Mouse (Mus musculus) liver, embryonic 11.5 days (tissue): ENCODE data around the gene Nr6a1. TPM values are rescaled to one million over a fixed set of nuclear protein-coding genes. Genes with fewer than 3 reads are reported as not detected.

Source experiments
- ATAC-seq: fragments of 200-750 bp; cut with Nextera tagmentation; replicated peaks from 2 replicates; pipeline ENCODE4 v1.8.0; 2017; ENCODE audit warnings: moderate number of reproducible peaks, mild to moderate bottlenecking, moderate TSS enrichment, moderate library complexity; ENCODE audit not compliant: low FRiP score
- DNase-seq: peaks from one replicate; pipeline ENCODE4 v3.0.0-alpha.2; 2017; ENCODE audit warnings: low spot score
- H3K27ac ChIP-seq: fragments of 300-500 bp; sonication (generic); 2 replicates; pipeline ENCODE4 v1.5.1; 2014; ENCODE audit warnings: mild to moderate bottlenecking, low read depth, low read length, control low read depth
- H3K27me3 ChIP-seq: fragments of 300-500 bp; sonication (generic); replicated peaks from 2 replicates; pipeline ENCODE4 v1.6.1; 2014; ENCODE audit warnings: low read length, mixed read lengths; ENCODE audit not compliant: control insufficient read depth, insufficient read depth
- H3K36me3 ChIP-seq: fragments of 300-500 bp; sonication (generic); 2 replicates; pipeline ENCODE4 v1.6.1; 2014; ENCODE audit warnings: mild to moderate bottlenecking, low read length, moderate library complexity, mixed read lengths; ENCODE audit not compliant: control insufficient read depth, insufficient read depth
- H3K4me1 ChIP-seq: fragments of 300-500 bp; sonication (generic); replicated peaks from 2 replicates; pipeline ENCODE4 v1.6.1; 2014; ENCODE audit warnings: low read length, mixed read lengths; ENCODE audit not compliant: control insufficient read depth, insufficient read depth
- H3K4me2 ChIP-seq: fragments of 300-500 bp; sonication (generic); 2 replicates; pipeline ENCODE4 v1.6.1; 2014; ENCODE audit warnings: mild to moderate bottlenecking, control low read depth, moderate library complexity
- H3K4me3 ChIP-seq: fragments of 300-500 bp; sonication (generic); 2 replicates; pipeline ENCODE4 v1.5.1; 2014; ENCODE audit warnings: low read depth, low read length, control low read depth
- H3K9ac ChIP-seq: fragments of 300-500 bp; sonication (generic); 2 replicates; pipeline ENCODE4 v1.6.1; 2014; ENCODE audit warnings: low read depth, low read length, control low read depth
- H3K9me3 ChIP-seq: fragments of 300-500 bp; sonication (generic); 2 replicates; pipeline ENCODE4 v1.6.1; 2016; ENCODE audit warnings: low read length, inconsistent platforms, mixed read lengths; ENCODE audit not compliant: control insufficient read depth
- WGBS: fragments of 180-500 bp; shearing (Covaris S2); extraction: QIAGEN DNeasy Blood & Tissue Kit; methylation state at CpG from one replicate; pipeline ENCODE4 v1.1.7; 2014; 5-methylcytosine and 5-hydroxymethylcytosine counted together
- polyA plus RNA-seq: library from polyadenylated mRNA; unstranded; fragments of >200 nt; fragmentation: Nextera tagmentation; extraction: Ambion mirVana; gene quantifications from 2 replicates; pipeline ENCODE4 v1.2.1, GENCODE M21; 2014

Nr6a1 gene
- polyA plus RNA-seq, 1 experiment from 2014 or later, result 5.1 TPM

DNA sequence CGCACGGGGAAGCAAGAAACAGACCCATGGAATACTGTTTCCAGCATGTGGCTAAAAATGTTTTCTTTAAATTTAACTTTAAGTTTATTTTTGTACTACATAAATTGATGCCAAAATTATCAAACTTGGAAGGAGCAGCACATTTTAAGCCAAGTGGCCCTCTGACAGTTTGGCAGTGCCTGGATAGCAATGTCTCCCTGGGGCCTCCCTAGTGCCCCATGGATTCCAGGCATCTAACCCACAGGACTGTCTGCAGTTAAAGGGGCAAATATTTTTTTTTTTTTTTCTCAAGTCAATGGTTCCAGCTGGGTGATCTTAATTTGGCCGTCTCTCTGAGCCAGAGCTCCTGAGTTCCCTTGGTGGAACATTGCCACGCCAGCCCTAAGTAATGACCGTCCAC lies 15.7 kb upstream of the Nr6a1 start:
- H3K27me3 ChIP-seq, result no peaks in the 10 kb centered on the region
- no peak overlapping the region for H3K27ac ChIP-seq
- no peak overlapping the region for H3K4me2 ChIP-seq
- no peak for ATAC-seq
- WGBS, result 84% methylated on average over 5 of the region's 5 CpGs
- no peaks in the 10 kb centered on the region for H3K9me3 ChIP-seq
- no peak overlapping the region for H3K9ac ChIP-seq
- H3K4me1 ChIP-seq, result no peaks in the 10 kb centered on the region
- H3K4me3 ChIP-seq, result no peak overlapping the region
- DNase-seq, result no peak
- H3K36me3 ChIP-seq, result no peaks in the 10 kb centered on the region

DNA sequence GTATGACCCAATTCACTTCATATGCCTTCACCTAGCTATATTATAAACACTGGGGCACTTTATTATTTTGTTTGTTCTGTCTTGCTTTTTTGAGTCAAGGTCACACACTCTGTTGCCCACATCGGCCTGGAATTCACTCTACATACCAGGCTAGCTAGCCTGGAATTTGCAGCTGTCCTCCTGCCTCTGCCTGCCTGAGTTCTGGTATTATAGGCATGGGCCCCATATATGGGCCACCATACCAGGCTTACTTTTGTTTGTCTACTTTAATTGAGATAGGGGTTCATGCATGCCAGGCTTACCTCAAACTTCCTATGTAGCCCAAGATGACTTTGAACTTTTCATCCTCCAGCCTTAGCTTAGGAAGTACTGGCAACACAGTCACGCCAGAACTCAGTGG lies 14.4 kb upstream of the Nr6a1 start:
- H3K4me3 ChIP-seq, result no peak overlapping the region
- H3K9ac ChIP-seq, result no peak overlapping the region
- no peak overlapping the region for H3K4me2 ChIP-seq
- ATAC-seq, result no peak
- no peaks in the 10 kb centered on the region for H3K27me3 ChIP-seq
- WGBS, result 77% methylated on average over 2 of the region's 2 CpGs
- H3K36me3 ChIP-seq, result no peaks in the 10 kb centered on the region
- no peaks in the 10 kb centered on the region for H3K4me1 ChIP-seq
- no peaks in the 10 kb centered on the region for H3K9me3 ChIP-seq
- no peak overlapping the region for H3K27ac ChIP-seq
- DNase-seq, result no peak

DNA sequence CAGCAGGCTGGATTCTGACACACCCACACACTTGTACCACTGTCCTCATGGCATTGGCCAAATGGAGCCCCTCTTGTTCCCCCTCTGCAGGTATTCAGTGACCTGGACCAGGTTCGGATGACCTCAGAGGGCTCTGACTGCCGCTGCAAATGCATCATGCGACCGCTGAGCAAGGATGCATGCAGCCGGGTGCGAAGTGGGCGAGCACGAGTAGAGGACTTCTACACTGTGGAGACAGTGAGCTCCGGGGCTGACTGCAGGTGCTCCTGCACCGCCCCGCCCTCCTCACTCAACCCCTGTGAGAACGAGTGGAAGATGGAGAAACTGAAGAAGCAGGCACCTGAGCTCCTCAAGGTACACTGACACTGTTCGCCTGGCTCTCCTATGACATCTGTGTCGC lies 13.9 kb upstream of the Nr6a1 start:
- Histone ChIP-seq H3K4me2 (no peak overlapping the region), H3K9ac (no peak overlapping the region), H3K9me3 (no peaks in the 10 kb centered on the region), H3K4me3 (no peak overlapping the region), H3K36me3 (no peaks in the 10 kb centered on the region), H3K4me1 (no peaks in the 10 kb centered on the region), H3K27ac (no peak overlapping the region), H3K27me3 (no peaks in the 10 kb centered on the region)
- 77% methylated on average over 14 of the region's 14 CpGs for WGBS
- ATAC-seq, result no peak
- DNase-seq, result no peak

DNA sequence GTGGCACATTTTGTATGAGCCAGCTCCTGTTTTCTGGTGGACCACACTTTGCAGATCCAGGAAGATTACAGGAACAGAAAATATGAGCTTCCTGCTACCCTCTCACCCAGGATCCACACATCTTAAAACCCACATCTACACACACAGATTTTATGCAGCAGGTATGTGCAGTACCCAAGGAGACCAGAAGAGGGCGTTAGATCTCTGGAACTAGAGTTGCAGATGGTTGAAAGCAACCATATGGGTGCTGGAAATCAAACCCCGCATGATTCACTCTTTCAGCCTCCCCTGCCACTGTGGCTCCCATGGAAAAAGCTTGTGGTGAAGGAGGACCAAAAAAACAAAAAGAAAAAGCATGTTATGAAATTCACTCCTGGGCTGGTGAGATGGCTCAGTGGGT lies 11.6 kb upstream of the Nr6a1 start:
- 61% methylated on average over 2 of the region's 2 CpGs for WGBS
- H3K4me3 ChIP-seq, result no peak overlapping the region
- no peak for ATAC-seq
- H3K27me3 ChIP-seq, result no peaks in the 10 kb centered on the region
- H3K9ac ChIP-seq, result no peak overlapping the region
- no peak overlapping the region for H3K4me2 ChIP-seq
- H3K27ac ChIP-seq, result no peak overlapping the region
- H3K4me1 ChIP-seq, result no peaks in the 10 kb centered on the region
- DNase-seq, result no peak
- H3K9me3 ChIP-seq, result no peaks in the 10 kb centered on the region
- H3K36me3 ChIP-seq, result no peaks in the 10 kb centered on the region

DNA sequence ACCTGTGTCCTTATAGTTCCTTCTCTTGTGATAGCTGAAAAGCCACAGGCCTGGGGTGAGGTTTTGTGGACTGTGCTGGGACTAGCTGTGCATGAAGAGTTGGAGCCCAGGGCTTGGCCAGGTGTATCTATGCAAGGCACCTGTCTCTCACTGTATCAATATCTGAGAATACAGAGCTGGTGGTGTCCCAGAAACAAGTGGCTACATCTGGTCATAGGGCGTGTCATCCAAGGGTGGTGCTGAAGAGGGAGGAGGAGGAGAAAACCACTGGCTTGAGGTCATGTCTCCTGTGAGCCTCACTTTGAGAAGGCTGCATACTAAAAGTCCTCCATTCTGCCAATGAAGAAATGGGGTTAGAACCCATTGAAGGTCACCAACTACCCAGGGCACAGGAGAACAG lies 10.5 kb upstream of the Nr6a1 start:
- Histone ChIP-seq H3K4me3 (no peak overlapping the region), H3K9ac (no peak overlapping the region), H3K27me3 (no peaks in the 10 kb centered on the region), H3K4me1 (no peaks in the 10 kb centered on the region), H3K27ac (no peak overlapping the region), H3K4me2 (no peak overlapping the region), H3K9me3 (no peaks in the 10 kb centered on the region), H3K36me3 (no peaks in the 10 kb centered on the region)
- DNase-seq (no peak), ATAC-seq (0 out of 2 replicates have a peak, but pooled peaks have one; percentile 20)
- WGBS, result 79% methylated on average over 1 of the region's 1 CpGs

DNA sequence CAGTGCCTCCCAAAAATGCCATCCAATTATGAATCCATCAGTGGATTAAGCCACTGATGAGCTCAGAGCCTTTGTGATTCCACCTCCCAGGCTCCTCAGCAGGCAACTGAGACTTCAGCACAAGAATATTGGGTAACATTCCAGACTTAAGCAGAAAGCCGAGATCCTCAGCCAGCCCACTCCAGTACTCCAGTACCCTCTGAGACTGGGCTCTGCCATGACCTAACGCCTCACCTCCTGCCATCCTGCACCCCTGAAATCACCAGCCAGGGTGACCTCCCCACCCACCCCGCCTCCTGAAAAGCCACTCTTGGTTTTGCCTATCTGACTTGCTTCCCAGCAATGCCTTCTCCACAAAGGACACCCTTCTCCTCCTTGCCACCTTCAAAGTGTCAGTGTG lies 9.9 kb upstream of the Nr6a1 start:
- no peaks in the 10 kb centered on the region for H3K9me3 ChIP-seq
- WGBS, result 79% methylated on average over 3 of the region's 3 CpGs
- H3K27me3 ChIP-seq, result no peaks in the 10 kb centered on the region
- H3K4me3 ChIP-seq, result no peak overlapping the region
- H3K4me2 ChIP-seq, result no peak overlapping the region
- no peak overlapping the region for H3K9ac ChIP-seq
- H3K27ac ChIP-seq, result no peak overlapping the region
- DNase-seq, result no peak
- no peaks in the 10 kb centered on the region for H3K4me1 ChIP-seq
- no peaks in the 10 kb centered on the region for H3K36me3 ChIP-seq
- no peak for ATAC-seq

DNA sequence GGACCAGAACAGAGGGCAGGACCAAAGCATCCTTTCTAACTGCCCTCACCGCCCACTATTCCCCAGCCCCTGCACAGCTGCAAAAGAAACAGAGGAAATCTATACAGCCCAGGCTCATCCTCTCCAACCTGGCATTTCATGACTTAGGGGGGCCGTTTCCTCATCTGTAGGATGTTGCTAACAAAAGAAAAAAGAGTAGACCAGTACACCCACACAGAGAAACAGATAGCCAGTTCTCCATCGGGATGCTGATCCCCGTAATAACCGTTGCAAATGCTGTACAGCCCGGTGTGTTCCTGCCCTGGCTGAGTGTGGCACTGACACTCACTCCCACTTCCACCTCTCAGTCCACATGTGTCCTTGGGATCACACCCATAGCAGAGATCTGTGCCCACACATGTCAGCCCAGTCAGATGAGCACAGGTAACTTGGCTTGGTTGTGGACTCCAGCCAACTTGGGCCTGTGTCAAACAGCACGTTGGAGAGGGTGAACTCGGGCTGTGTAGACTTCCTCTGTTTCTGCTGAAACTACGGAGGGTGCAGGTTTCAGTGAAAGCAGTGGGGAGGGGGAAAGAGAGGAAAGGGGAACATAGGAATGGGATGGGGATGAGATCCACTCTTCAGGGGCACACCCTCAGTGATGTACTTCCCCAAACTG lies 9.4 kb upstream of the Nr6a1 start:
- no peaks in the 10 kb centered on the region for H3K36me3 ChIP-seq
- H3K27ac ChIP-seq, result no peak overlapping the region
- 72% methylated on average over 9 of the region's 9 CpGs for WGBS
- no peaks in the 10 kb centered on the region for H3K27me3 ChIP-seq
- no peak overlapping the region for H3K9ac ChIP-seq
- DNase-seq, result no peak
- H3K9me3 ChIP-seq, result no peaks in the 10 kb centered on the region
- peaks cover under 1% of the 10 kb centered on the region for H3K4me1 ChIP-seq
- H3K4me2 ChIP-seq, result no peak overlapping the region
- no peak for ATAC-seq
- H3K4me3 ChIP-seq, result no peak overlapping the region

DNA sequence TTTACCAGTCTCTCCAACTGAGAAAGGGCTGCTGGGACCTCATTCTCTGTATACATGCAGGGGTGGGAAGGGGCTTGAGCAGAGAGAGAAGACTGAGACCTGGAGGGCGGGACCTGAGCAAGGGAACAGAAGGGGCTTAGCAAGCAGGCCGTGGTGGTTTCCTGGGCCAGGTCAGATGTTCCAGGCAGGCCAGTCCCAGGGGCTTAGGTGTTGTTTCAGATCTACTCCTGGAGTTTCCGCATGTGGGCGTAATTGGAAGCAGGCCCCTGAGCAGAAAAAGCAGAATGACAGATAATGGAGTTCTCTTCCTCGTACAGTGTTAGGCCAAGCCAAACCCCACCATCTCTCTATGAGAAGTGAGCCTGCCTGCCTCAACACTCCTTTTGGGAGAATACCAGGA lies 7.4 kb upstream of the Nr6a1 start:
- peaks cover 7% of the 10 kb centered on the region for H3K27me3 ChIP-seq
- DNase-seq (no peak), ATAC-seq (no peak)
- no peak overlapping the region for H3K4me3 ChIP-seq
- no peak overlapping the region for H3K9ac ChIP-seq
- no peak overlapping the region for H3K4me2 ChIP-seq
- peaks cover 4% of the 10 kb centered on the region for H3K4me1 ChIP-seq
- no peak overlapping the region for H3K27ac ChIP-seq
- H3K36me3 ChIP-seq, result no peaks in the 10 kb centered on the region
- H3K9me3 ChIP-seq, result no peaks in the 10 kb centered on the region
- WGBS, result 63% methylated on average over 5 of the region's 5 CpGs

DNA sequence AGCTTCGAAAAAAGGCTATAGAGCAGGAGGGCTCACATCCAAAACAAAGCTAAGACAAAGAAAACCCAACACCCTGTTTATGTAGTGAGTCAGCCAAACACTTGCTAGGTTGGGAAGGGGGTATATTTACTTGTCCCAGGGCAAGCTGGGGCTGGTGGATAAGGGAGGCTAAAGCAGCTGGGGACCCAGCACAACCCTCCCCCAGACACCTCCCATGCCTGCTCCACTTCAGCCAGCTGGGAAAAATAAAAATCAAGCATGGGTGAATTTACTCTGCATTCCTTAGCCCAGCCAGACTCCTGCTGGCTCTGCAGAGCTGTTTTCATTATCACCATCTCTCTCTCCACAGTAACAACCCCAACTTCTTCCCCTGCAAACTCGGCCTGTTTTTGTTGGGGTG lies 6.4 kb upstream of the Nr6a1 start:
- no peak for ATAC-seq
- 29% methylated on average over 2 of the region's 2 CpGs for WGBS

More for the DNA sequence above, 6.4 kb upstream of the Nr6a1 start:
- Histone ChIP-seq H3K9ac (no peak overlapping the region), H3K27me3 (peaks cover 7% of the 10 kb centered on the region), H3K9me3 (no peaks in the 10 kb centered on the region), H3K4me2 (no peak overlapping the region), H3K27ac (no peak overlapping the region), H3K4me3 (no peak overlapping the region), H3K4me1 (peaks cover 4% of the 10 kb centered on the region), H3K36me3 (no peaks in the 10 kb centered on the region)
- no peak for DNase-seq
